In the genomic region with DNA sequence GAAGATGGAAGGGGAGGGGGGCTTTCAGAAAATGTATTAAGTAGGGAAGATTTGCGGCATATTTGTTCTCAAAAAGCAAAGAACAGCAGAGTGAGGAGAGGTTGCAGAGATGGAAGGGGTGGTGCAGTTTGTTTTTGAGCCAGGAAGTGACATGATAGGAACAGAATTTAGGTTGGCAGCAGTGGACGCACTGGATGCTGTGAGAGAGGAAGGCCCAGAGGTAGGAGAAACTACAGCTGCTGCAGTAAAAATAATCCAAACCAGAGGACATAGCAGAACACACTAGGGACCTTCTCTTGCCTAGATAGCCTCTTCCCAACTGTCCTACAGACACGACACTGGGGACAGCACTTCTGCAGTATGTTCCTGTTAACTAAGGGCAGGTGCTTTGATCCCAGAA, we compare ENCODE assay signal across 13 mouse cellular contexts. TPM values are rescaled to one million over a fixed set of nuclear protein-coding genes. Genes with fewer than 3 reads are reported as not detected.
DNase-seq lines count a peak whose midpoint lies in the region; ATAC-seq and TF ChIP-seq lines count a peak whose summit lies in the region.
"Had no signal": no experiment of that assay in that cellular context is flagged by ENCODE, and none has a peak within 500 bp of the region (broad histone marks: within the 10 kb centered on the region; RNA-seq: fewer than 3 reads in every experiment).

No protein-coding gene starts in this region.

- no peak for TF ChIP-seq CTCF in left cerebral cortex, adult 2 months (IDR thresholded peaks at IDR 0.05)

- H3K4me1 ChIP-seq in forebrain, embryonic 12.5 days, result peaks cover 9% of the 10 kb centered on the region; the same call in 1 of the 2 replicates
- peaks cover under 1% of the 10 kb centered on the region; the same call in 1 of the 2 replicates for H3K4me1 ChIP-seq in forebrain, embryonic 10.5 days
- H3K4me1 ChIP-seq: neural tube, embryonic 12.5 days had no signal

- no peak for DNase-seq in forebrain, embryonic 10.5 days (ENCODE audit: extremely low spot score, low spot score)
- no peak for DNase-seq in left cerebral cortex, adult 2 months (ENCODE audit: extremely low spot score in 1 of 2, low spot score in 2 of 2)
- DNase-seq in left cerebral cortex, adult 11 months (ENCODE audit: low spot score), result no peak
- DNase-seq in gastrocnemius, postnatal 14 days, result peak; percentile 35
- DNase-seq in heart, postnatal 4 days, result peak; percentile 47
- no peak for DNase-seq in layer of hippocampus, adult 9-10 months (ENCODE audit: low spot score)
- no peak for DNase-seq in cerebellum, adult 9-10 months

- no peak overlapping the region for H3K4me2 ChIP-seq in forebrain, embryonic 12.5 days
- H3K4me2 ChIP-seq: midbrain, embryonic 12.5 days; neural tube, embryonic 12.5 days had no signal

- intact Hi-C loops in left cerebral cortex, adult 2 months (cut with DNase I), result no loop called here
- intact Hi-C loops in gastrocnemius, postnatal 14 days (cut with DNase I; ENCODE audit: low total_unique reads), result loop anchor here (5.0 kb wide), 1 partner anchor 33 kb away; no protein-coding TSS in a partner anchor

- H3K27me3 ChIP-seq in forebrain, embryonic 12.5 days, result 0 out of 2 replicates have a peak, but pooled peaks cover 3% of the 10 kb centered on the region
- H3K27me3 ChIP-seq in forebrain, embryonic 10.5 days (ENCODE audit: poor library complexity, severe bottlenecking), result no peaks in the 10 kb centered on the region
- H3K27me3 ChIP-seq: midbrain, embryonic 12.5 days; neural tube, embryonic 12.5 days had no signal

- no peak for ATAC-seq in forebrain, embryonic 12.5 days (ENCODE audit: low FRiP score)
- ATAC-seq: activated CD4-positive, CD25-positive, alpha-beta regulatory T cell, adult 4 months had no signal

- 70% methylated on average over 3 of the region's 3 CpGs for whole genome bisulfite sequencing in forebrain, embryonic 12.5 days
- 85% methylated on average over 3 of the region's 3 CpGs for WGBS in forebrain, embryonic 10.5 days

- H3K9me3 ChIP-seq in forebrain, embryonic 12.5 days, result no peaks in the 10 kb centered on the region
- H3K9me3 ChIP-seq in forebrain, embryonic 10.5 days, result no peaks in the 10 kb centered on the region
- H3K9me3 ChIP-seq: midbrain, embryonic 12.5 days; neural tube, embryonic 12.5 days had no signal

- peak overlapping the region; percentile 61 for H3K27ac ChIP-seq in forebrain, embryonic 12.5 days
- H3K27ac ChIP-seq in forebrain, embryonic 10.5 days, result no peak overlapping the region
- H3K27ac ChIP-seq in left cerebral cortex, adult 2 months, result peak overlapping the region; percentile 63; the same call in 1 of the 2 replicates
- H3K27ac ChIP-seq: liver, embryonic 14.5 days; midbrain, embryonic 12.5 days; neural tube, embryonic 12.5 days had no signal

- no peaks in the 10 kb centered on the region for H3K36me3 ChIP-seq in forebrain, embryonic 12.5 days (replicated peaks)
- H3K36me3 ChIP-seq in forebrain, embryonic 10.5 days (replicated peaks), result peaks cover 10% of the 10 kb centered on the region
- H3K36me3 ChIP-seq: midbrain, embryonic 12.5 days; neural tube, embryonic 12.5 days had no signal

- no peak overlapping the region for H3K4me3 ChIP-seq in forebrain, embryonic 12.5 days (replicated peaks)
- H3K4me3 ChIP-seq in forebrain, embryonic 10.5 days, result no peak overlapping the region
- H3K4me3 ChIP-seq in left cerebral cortex, adult 2 months, result no peak overlapping the region
- H3K4me3 ChIP-seq: erythroblast, embryonic 14.5 days; midbrain, embryonic 12.5 days; neural tube, embryonic 12.5 days had no signal

- no peak overlapping the region for H3K9ac ChIP-seq in forebrain, embryonic 12.5 days
- H3K9ac ChIP-seq: liver, embryonic 14.5 days; midbrain, embryonic 12.5 days; neural tube, embryonic 12.5 days had no signal

RNA-seq across cellular contexts. Expression of gene Sntb2, which starts 9.2 kb away (rescaled TPM):
- polyA plus RNA-seq in forebrain, embryonic 12.5 days (2016; fragmentation: Nextera tagmentation; extraction: Ambion mirVana), result 6.9 and 8.9 TPM in 2 replicates
- polyA plus RNA-seq in forebrain, embryonic 10.5 days (2016; fragmentation: Nextera tagmentation; extraction: Ambion mirVana), result 7.4 and 7.7 TPM in 2 replicates
- 10 to 100 TPM; 20.2 to 26.5 TPM for total RNA-seq in left cerebral cortex, adult 2 months (2021)
- 10 to 100 TPM; 11.0 to 13.9 TPM for total RNA-seq in gastrocnemius, postnatal 14 days (2021)
- total RNA-seq in heart, postnatal 4 days (2021), result 10 to 100 TPM; 26.5 to 27.5 TPM

RNA-seq across cellular contexts. Expression of gene Utp4, which starts 51.3 kb away (rescaled TPM):
- 59.4 and 59.6 TPM in 2 replicates for polyA plus RNA-seq in forebrain, embryonic 12.5 days (2016; fragmentation: Nextera tagmentation; extraction: Ambion mirVana)
- 96.5 and 105 TPM in 2 replicates for polyA plus RNA-seq in forebrain, embryonic 10.5 days (2016; fragmentation: Nextera tagmentation; extraction: Ambion mirVana)
- 10 to 100 TPM; 36.4 to 39.4 TPM for total RNA-seq in left cerebral cortex, adult 2 months (2021)
- total RNA-seq in gastrocnemius, postnatal 14 days (2021), result 10 to 100 TPM; 15.7 to 19.5 TPM
- 10 to 100 TPM; 25.1 to 30.1 TPM for total RNA-seq in heart, postnatal 4 days (2021)

Comparison
In these comparisons a context has a peak if more than half of its experiments do, and no peak if none do; other contexts are left out.
1. DNase-seq: peak in gastrocnemius, postnatal 14 days (single experiment) and heart, postnatal 4 days (single experiment); none in forebrain, embryonic 10.5 days (single experiment), left cerebral cortex, adult 2 months (0 of 2), left cerebral cortex, adult 11 months (single experiment), layer of hippocampus, adult 9-10 months (single experiment) and cerebellum, adult 9-10 months (single experiment).